Mouse (Mus musculus) heart, postnatal 0 days (tissue): Measurements from ENCODE around the gene Cavin2.

Source experiments
- CTCF ChIP-seq: IDR thresholded peaks from 2 replicates; pipeline ENCODE4 v1.5.1; 2016; ENCODE audit warnings: antibody characterized with exemption, control low read depth, low read depth
- EP300 ChIP-seq: IDR thresholded peaks from 2 replicates; pipeline ENCODE4 v1.6.1; 2016; ENCODE audit warnings: antibody characterized with exemption, low read depth

DNA sequence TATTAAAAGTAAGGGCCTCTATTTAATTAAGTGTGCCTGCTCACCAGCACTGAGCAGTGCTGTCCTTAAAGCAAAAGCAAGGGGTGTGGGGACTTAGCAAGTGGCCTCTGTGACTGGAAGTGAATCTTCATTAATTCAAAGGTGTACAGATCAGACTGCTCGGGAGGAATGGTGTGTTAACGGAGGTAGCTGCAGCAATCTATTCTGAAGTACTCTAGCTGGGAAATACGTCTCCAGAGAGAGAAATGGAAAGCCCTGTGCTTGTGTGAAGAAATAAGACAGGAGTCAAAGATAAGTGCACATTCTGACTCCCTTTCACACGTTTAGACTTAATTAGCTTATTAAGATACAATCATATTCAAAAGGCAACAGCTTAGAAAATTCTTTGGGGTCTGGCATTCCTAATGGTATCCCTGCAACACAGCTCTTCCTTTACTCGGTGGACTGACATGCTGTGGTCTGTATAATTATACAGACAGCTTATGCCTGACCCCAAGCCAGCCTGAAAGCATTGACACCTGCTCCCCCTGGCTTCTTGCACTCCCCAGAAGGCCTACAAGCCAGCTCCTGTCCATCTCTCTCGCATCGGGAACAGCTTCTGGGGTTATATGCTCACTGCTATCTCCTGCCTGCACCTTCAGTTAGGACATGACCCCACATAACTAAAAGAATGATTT, 60.5 kb downstream of the Cavin2 start:
- no peak for TF ChIP-seq EP300
- no peak for TF ChIP-seq CTCF
